In genomic region chr8:106123443-106123842, GRCm38 (mm10) we compare ENCODE assay signal across 28 mouse cellular contexts. TPM values are rescaled to one million over a fixed set of nuclear protein-coding genes. Genes with fewer than 3 reads are reported as not detected.
A peak's percentile ranks its signal among the peaks of the same experiment; 100 is the strongest.
DNase-seq lines count a peak whose midpoint lies in the region; ATAC-seq and TF ChIP-seq lines count a peak whose summit lies in the region.
"Had no signal": no experiment of that assay in that cellular context is flagged by ENCODE, and none has a peak within 500 bp of the region (broad histone marks: within the 10 kb centered on the region; RNA-seq: fewer than 3 reads in every experiment).

No protein-coding gene starts in this region.

- H3K9me3 ChIP-seq in stomach, postnatal 0 days (ENCODE audit: control insufficient read depth, low read length), result no peaks in the 10 kb centered on the region
- H3K9me3 ChIP-seq: forebrain, embryonic 10.5 days; forebrain, embryonic 13.5 days; G1E; hindbrain, embryonic 13.5 days had no signal

- TF ChIP-seq EP300 in stomach, postnatal 0 days (optimal IDR thresholded peaks at IDR 0.05), result no peak

- intact Hi-C loops in left cerebral cortex, postnatal 25 days (cut with DNase I), result no loop called here

- H3K9ac ChIP-seq in stomach, postnatal 0 days (ENCODE audit: low read length), result no peak overlapping the region
- H3K9ac ChIP-seq: forebrain, embryonic 13.5 days; forebrain, postnatal 0 days; hindbrain, embryonic 13.5 days had no signal

- no peak for ATAC-seq in CD4-positive, CD25-positive, alpha-beta regulatory T cell, adult 4 months
- ATAC-seq in stomach, postnatal 0 days (ENCODE audit: low FRiP score, low TSS enrichment), result no peak
- ATAC-seq: activated CD4-positive, CD25-positive, alpha-beta regulatory T cell, adult 4 months; forebrain, embryonic 13.5 days; forebrain, postnatal 0 days; hindbrain, embryonic 16.5 days; inflammation-experienced regulatory T-cells, adult 6 months; Patski had no signal

- no peaks in the 10 kb centered on the region for H3K4me1 ChIP-seq in stomach, postnatal 0 days (replicated peaks; ENCODE audit: control insufficient read depth, insufficient read depth)
- H3K4me1 ChIP-seq: forebrain, embryonic 10.5 days; forebrain, embryonic 13.5 days; hindbrain, embryonic 13.5 days had no signal

- WGBS in stomach, postnatal 0 days, result 80% methylated on average over 3 of the region's 3 CpGs

- no peak overlapping the region for H3K27ac ChIP-seq in layer of hippocampus, adult 2 months
- no peak overlapping the region for H3K27ac ChIP-seq in stomach, postnatal 0 days (replicated peaks)
- H3K27ac ChIP-seq: forebrain, embryonic 10.5 days; forebrain, embryonic 13.5 days; gastrocnemius, adult 2 months; hindbrain, embryonic 13.5 days had no signal

- peak; percentile 30; the same call in 1 of the 2 replicates for TF ChIP-seq CTCF in layer of hippocampus, adult 2 months (conservative IDR thresholded peaks at IDR 0.05)
- TF ChIP-seq CTCF in stomach, postnatal 0 days (IDR thresholded peaks at IDR 0.05; ENCODE audit: low read depth), result peak; percentile 33

- H3K36me3 ChIP-seq in stomach, postnatal 0 days (ENCODE audit: control insufficient read depth, insufficient read depth, low read length), result peaks cover 7% of the 10 kb centered on the region

- DNase-seq in CD4-positive, CD25-positive, alpha-beta regulatory T cell, adult 2 months (ENCODE audit: low read depth, low spot score), result peak; percentile 14
- DNase-seq in layer of hippocampus, adult 2 months (ENCODE audit: low spot score in 2 of 2), result no peak
- no peak for DNase-seq in layer of hippocampus, postnatal 36 days
- peak; percentile 31 for DNase-seq in thymus, postnatal 4 days
- DNase-seq in thymus, postnatal 25 days, result no peak
- DNase-seq in stomach, postnatal 0 days (ENCODE audit: low spot score), result no peak
- DNase-seq in left cerebral cortex, postnatal 25 days (ENCODE audit: low spot score in 2 of 2), result no peak
- DNase-seq: adrenal gland, adult 8-10 months; adrenal gland, postnatal 25 days; B cell, adult 2 months; cerebellum, adult 11-12 months; cerebellum, adult 8-10 months; cerebellum, postnatal 14 days; forebrain, postnatal 0 days; gastrocnemius, adult 2 months; gastrocnemius, postnatal 14 days; heart, adult 11 months had no signal

- H3K4me3 ChIP-seq in layer of hippocampus, adult 2 months, result no peak overlapping the region
- H3K4me3 ChIP-seq in stomach, postnatal 0 days (ENCODE audit: low read depth, low read length), result no peak overlapping the region
- H3K4me3 ChIP-seq: forebrain, embryonic 10.5 days; forebrain, embryonic 13.5 days; gastrocnemius, adult 2 months; hindbrain, embryonic 13.5 days had no signal

- no peak overlapping the region for H3K4me2 ChIP-seq in stomach, postnatal 0 days (replicated peaks; ENCODE audit: low read depth)
- H3K4me2 ChIP-seq: forebrain, embryonic 13.5 days; heart, embryonic 11.5 days; hindbrain, embryonic 13.5 days had no signal

- no peaks in the 10 kb centered on the region for H3K27me3 ChIP-seq in stomach, postnatal 0 days (ENCODE audit: control insufficient read depth, insufficient read depth, low read length)
- H3K27me3 ChIP-seq: forebrain, embryonic 13.5 days; hindbrain, embryonic 13.5 days; Patski had no signal

RNA-seq across cellular contexts. Expression of gene Esrp2, which starts 13.3 kb away (rescaled TPM):
- not detected for polyA plus RNA-seq in CD4-positive, CD25-positive, alpha-beta regulatory T cell, adult 4 months (2017; shearing (Covaris generic))
- total RNA-seq in layer of hippocampus, adult 2 months (2021), result under 1 TPM; 0.39 to 0.67 TPM
- not detected for total RNA-seq in layer of hippocampus, postnatal 36 days (2021)
- polyA plus RNA-seq in stomach, postnatal 0 days (2015; fragmentation: Nextera tagmentation; extraction: Ambion mirVana), result 38.9 and 48.0 TPM in 2 replicates
- total RNA-seq in left cerebral cortex, postnatal 25 days (2021), result not detected
- total RNA-seq: G1E; gastrocnemius, adult 2 months; gastrocnemius, postnatal 14 days; hematopoietic stem cell, adult 5-6 weeks had no signal
- polyA plus RNA-seq: forebrain, postnatal 0 days; G1E had no signal

RNA-seq across cellular contexts. Expression of gene Pla2g15, which starts 26.8 kb away (rescaled TPM):
- polyA plus RNA-seq in CD4-positive, CD25-positive, alpha-beta regulatory T cell, adult 4 months (2017; shearing (Covaris generic)), result 1 to 10 TPM; 4.8 to 7.7 TPM
- total RNA-seq in layer of hippocampus, adult 2 months (2021), result 10 to 100 TPM; 21.7 to 21.8 TPM
- total RNA-seq in layer of hippocampus, postnatal 36 days (2021), result 10 to 100 TPM; 23.8 to 26.0 TPM
- 5.6 and 5.7 TPM in 2 replicates for polyA plus RNA-seq in stomach, postnatal 0 days (2015; fragmentation: Nextera tagmentation; extraction: Ambion mirVana)
- 10 to 100 TPM; 25.4 to 27.5 TPM for total RNA-seq in left cerebral cortex, postnatal 25 days (2021)

RNA-seq across cellular contexts. Expression of gene Slc7a6, which starts 45.2 kb away (rescaled TPM):
- polyA plus RNA-seq in CD4-positive, CD25-positive, alpha-beta regulatory T cell, adult 4 months (2017; shearing (Covaris generic)), result 10 to 100 TPM; 28.6 to 43.7 TPM
- total RNA-seq in layer of hippocampus, adult 2 months (2021), result 10 to 100 TPM; 24.6 to 26.7 TPM
- total RNA-seq in layer of hippocampus, postnatal 36 days (2021), result 10 to 100 TPM; 22.2 to 32.7 TPM
- 24.3 and 25.8 TPM in 2 replicates for polyA plus RNA-seq in stomach, postnatal 0 days (2015; fragmentation: Nextera tagmentation; extraction: Ambion mirVana)
- 10 to 100 TPM; 27.6 to 32.4 TPM for total RNA-seq in left cerebral cortex, postnatal 25 days (2021)

Comparison
In these comparisons a context has a peak if more than half of its experiments do, and no peak if none do; other contexts are left out.
1. DNase-seq: peak in CD4-positive, CD25-positive, alpha-beta regulatory T cell, adult 2 months (single experiment) and thymus, postnatal 4 days (single experiment); none in layer of hippocampus, adult 2 months (0 of 2), layer of hippocampus, postnatal 36 days (0 of 2), thymus, postnatal 25 days (single experiment), stomach, postnatal 0 days (single experiment) and left cerebral cortex, postnatal 25 days (0 of 2).